Mouse (Mus musculus) layer of hippocampus, adult 2 months (tissue): ENCODE results near the gene Hyls1. TPM values are rescaled to one million over a fixed set of nuclear protein-coding genes. Genes with fewer than 3 reads are reported as not detected.
A peak's percentile ranks its signal among the peaks of the same experiment; 100 is the strongest.

Source experiments
- DNase-seq, 2 experiments: peaks; one replicate each; pipeline ENCODE4 v3.0.0; 2022; ENCODE audit warnings: low spot score in 2 of 2
- H3K27ac ChIP-seq: fragments of 200-600 bp; 2 replicates; pipeline ENCODE4 v1.8.1; 2022
- H3K4me3 ChIP-seq: fragments of 200-600 bp; 2 replicates; pipeline ENCODE4 v1.8.1; 2022; ENCODE audit warnings: mild to moderate bottlenecking
- CTCF ChIP-seq: fragments of 200-600 bp; conservative IDR thresholded peaks from 2 replicates; pipeline ENCODE4 v1.8.1; 2022; ENCODE audit warnings: antibody characterized with exemption, mild to moderate bottlenecking, moderate library complexity
- total RNA-seq, 2 experiments: library from RNA; stranded (reverse); gene quantifications; 2 replicates each; pipeline ENCODE4 v1.2.3; 2021

Hyls1 gene
- total RNA-seq, 2 experiments from 2014 or later = 13.0 to 15.8 TPM

DNA sequence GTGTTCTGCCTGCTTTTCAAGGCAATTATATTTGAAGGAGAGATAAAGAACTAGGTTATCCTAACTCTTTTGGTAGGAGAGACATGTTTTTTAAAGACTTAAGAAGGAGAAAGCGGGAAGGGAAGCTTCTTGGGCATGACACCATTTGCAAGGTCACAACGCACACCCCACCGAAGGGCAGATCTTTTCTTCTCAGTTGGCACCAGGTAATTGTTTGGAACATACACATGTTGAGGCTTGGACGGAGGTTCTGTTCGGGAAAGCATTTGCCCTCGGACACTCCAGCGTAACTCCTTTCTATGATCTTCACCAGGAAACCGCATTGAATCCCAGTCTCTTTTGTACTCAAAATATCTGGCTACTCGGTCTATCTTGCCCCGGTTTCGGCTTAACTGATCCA lies 9.1 kb downstream of the Hyls1 start:
- no peak overlapping the region for H3K27ac ChIP-seq
- no peak for DNase-seq
- TF ChIP-seq CTCF = no peak

DNA sequence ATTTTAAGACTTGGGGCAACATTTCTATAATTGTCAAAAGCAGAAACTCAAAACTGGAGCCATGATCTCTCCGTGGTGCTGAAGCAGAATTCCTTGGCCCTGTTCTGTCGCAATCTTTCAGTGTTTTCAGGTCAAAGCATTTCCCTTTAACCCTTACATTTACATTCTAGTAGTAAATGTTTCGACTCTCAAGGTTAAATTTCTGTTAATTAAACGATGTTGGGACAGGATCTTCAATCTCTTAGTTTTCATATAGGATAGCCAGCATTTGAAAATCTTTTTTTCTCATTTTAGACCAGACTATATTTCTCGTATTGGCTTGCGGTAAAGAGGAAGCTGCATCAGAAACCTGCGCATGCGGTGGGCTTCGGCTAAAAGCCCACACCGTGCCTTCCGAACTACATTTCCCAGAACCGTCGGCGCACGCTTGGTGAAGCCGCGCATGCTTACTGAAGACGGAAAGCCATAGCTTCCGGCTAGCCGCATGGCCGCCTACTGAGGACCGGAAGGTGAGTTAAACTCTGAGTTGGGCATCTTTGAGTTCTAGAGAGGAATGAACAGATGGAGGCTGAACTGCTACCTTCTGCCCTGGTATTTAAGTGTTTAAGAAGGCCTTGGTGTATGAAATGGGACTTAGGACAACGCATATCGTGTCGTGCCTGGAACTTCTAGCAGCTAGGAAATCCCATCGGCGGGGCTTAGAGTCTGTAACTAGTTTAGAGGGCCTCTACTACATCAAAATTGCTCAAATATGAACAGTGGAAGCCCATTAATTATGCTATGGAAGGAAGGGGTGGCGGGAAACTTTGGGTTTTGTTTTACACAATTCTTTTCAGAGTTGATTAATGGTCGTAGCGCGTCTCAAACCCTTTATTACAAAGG lies 10.9 kb downstream of the Hyls1 start:
- peak overlapping the region; percentile 93 for H3K27ac ChIP-seq
- TF ChIP-seq CTCF = no peak
- peak overlapping the region; percentile 74 for H3K4me3 ChIP-seq
- DNase-seq = peak; percentile 76 to 88

More for the DNA sequence above, 9.1 kb downstream of the Hyls1 start:
- no peak overlapping the region for H3K4me3 ChIP-seq

DNA sequence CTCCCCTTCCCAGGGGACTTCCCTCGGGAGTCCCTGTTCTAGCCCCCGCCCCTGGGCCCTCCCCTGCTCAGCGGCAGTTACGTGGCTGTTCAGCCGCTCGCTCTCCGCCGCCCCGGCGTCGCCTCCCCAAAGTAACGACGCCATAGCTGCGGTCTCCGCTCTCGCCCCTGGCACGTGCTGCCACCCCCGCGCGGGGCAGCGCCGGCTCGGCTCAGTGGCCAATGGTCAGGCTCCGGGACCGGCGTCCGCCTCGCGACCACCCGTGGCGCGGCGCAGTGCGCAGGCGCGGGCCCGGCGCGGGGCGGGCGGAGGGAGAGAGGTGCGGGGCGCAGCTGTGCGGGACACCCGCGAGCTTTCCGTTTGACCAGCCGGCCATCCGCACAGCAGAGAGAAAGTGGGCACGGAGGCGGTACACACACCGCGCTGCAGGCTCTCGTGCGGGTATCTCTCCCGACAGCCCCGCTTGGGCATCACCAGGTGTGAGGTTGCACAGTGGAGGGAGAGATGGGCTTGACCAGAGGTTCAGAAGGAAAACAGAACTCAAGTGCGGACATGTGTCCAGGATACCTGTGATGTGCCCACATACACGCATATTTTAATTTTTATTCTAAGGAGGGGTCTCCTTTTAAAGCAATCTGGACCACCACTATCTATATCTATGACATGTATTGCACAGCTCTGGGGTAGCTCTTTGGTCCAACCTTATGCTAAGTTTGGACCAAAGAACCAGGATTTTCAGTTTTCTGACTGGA lies 11.8 kb downstream of the Hyls1 start, which contains the start of the genes Ddx25 and Pus3:
TSS of gene Ddx25 (minus strand) at position 272 of the 752 bp plus-strand sequence.
TSS of gene Pus3 (plus strand) at position 339 of the 752 bp plus-strand sequence.
- no peak for TF ChIP-seq CTCF
- DNase-seq = peak; percentile 52 to 73
- Histone ChIP-seq H3K4me3 (peak within 1 kb of the TSS; percentile 74), H3K27ac (peak within 1 kb of the TSS; percentile 93)

DNA sequence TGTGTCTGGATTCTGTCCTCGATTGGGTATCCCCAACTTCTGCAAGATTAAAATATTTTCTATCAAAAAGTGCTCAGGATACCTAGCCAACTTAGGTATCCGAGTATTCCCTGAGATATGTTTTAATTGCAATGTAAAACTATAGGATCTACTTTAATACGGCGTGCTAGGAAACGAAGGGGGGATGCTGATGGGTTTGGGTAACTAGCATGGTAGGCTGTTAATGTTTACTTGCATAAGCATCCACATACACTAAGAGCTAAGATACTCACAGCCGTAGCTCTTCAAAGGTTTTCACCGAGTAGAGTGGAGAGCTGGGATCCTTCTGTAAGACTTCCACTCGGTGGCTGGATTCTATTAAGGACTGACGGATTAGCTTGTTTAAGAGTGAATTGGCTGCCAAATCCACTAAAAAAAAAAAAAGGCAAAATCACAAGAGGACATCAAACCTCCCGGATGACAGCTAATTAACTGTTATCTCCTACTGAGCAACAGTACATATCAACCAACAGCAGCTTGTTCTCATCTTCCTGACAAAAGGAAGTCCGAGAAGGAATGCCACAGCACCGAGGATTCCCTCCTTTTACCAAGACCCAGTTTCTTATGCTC lies 13.6 kb downstream of the Hyls1 start:
- no peak overlapping the region for H3K4me3 ChIP-seq
- H3K27ac ChIP-seq = no peak overlapping the region
- no peak for TF ChIP-seq CTCF
- DNase-seq = no peak

DNA sequence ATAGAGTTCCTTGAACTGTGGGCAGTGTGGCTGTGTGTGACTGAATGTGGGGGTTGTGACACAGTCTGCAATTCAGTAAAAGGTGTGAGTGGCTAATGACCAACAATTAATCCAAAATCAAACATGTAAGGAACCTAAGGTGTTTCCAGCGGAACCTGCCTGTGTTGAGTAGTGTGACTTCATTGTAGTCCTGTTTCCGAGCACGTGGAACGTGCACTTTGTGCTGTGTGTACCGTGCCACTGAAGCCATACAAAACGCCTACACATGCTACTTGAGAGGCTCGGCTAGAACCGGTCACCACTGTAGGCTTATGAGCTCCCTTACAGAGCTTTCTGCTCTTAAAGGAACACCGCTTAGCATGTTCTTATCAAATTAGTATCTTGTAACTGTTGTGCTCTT lies 21.7 kb downstream of the Hyls1 start:
- Histone ChIP-seq H3K27ac (no peak overlapping the region), H3K4me3 (no peak overlapping the region)
- DNase-seq = no peak
- no peak for TF ChIP-seq CTCF

DNA sequence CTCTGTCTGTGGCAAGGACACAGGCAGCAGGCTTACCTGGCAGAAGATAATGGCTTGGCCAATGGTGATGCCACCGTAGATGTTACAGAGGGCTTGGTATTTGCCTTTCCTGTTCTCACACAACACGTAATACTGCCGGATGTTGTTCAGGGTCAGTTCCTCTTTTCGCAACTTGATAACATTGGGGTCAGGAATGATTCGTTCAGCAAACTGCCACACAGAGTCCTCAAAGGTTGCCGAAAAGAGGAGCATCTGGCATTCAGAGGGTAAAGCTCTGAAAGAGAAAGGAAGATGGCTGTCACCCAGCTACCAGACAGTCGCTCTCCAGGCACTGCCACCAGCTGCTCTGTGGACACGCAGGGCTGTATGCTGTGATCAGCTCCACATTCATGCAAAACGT lies 23.5 kb downstream of the Hyls1 start:
- H3K27ac ChIP-seq = no peak overlapping the region
- TF ChIP-seq CTCF = no peak
- H3K4me3 ChIP-seq = no peak overlapping the region
- no peak for DNase-seq

DNA sequence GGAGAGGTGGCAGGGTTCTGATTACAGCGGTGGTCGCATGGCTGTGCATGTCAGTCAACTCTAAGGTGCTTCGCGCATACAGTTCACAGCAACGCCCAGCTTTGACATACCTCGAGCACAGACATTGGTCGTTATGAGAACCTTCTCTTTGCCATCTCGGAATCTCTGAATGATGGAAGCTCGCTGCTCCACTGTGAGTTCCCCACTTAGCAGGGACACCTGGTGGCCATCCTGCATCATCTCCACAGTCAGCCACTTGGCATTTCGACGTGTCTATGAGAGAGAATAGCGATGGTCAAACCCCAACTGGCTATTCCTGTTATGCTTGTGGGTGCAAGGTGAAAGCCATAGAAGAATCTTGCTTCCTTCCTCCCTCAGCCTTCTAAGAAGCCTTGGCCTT lies 24.5 kb downstream of the Hyls1 start:
- no peak overlapping the region for H3K4me3 ChIP-seq
- peak; percentile 59 for TF ChIP-seq CTCF
- no peak for DNase-seq
- no peak overlapping the region for H3K27ac ChIP-seq

DNA sequence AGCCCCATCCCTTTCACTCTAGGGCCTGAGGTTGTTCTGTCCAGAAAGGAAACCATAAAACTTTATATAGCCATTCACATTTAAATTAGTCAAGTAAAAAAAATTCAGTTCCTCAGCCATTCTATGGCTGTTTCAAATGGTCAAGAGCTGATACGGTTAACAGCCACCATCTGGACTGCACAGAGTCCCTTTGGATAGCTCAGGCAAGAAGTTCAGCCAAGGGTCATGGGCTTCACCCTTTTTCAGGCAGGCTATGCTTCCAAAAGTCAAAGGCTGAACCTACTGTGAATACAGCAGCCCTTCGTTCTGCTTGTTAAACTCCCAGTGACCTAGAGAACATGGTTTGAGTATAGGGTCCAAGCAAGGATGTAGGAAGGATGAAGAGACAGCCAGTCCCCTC lies 25.5 kb downstream of the Hyls1 start:
- Histone ChIP-seq H3K27ac (no peak overlapping the region), H3K4me3 (no peak overlapping the region)
- TF ChIP-seq CTCF = no peak
- no peak for DNase-seq

DNA sequence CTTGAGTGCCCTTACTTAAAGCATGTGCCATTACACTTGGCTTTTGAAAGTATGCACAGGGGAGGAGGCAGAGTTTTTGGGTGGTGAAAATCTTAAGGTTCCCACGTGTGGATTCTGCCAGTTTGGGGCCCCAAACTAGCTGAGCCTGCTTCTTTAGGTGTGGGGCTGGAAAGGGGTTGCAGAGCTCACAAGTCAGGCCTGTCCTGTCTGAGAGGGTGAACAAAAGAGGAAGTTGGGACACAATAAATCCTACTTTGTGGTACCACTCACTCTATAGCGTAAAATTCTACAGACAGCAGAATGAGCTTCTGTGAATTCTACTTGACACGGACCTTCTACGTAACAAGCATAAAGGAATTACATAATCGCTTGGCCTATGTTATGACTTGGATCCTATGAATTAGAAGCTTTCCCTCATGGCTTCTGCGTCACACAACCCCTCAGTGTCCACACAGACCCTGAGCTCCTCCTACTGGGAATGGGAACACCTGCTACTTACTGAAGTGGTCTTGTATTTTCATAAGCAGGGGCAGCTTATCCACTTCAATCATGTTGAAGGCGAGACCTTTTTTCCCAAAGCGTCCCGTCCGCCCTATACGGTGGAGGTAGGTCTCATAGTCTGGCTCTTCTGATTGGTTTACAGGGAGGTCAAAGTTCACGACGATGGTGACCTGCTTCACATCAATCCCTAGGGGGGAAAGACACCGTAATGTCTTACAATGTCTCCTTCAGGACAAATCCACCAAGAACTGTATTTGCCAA lies 26.9 kb downstream of the Hyls1 start:
- Histone ChIP-seq H3K4me3 (no peak overlapping the region), H3K27ac (no peak overlapping the region)
- TF ChIP-seq CTCF = no peak
- no peak for DNase-seq

DNA sequence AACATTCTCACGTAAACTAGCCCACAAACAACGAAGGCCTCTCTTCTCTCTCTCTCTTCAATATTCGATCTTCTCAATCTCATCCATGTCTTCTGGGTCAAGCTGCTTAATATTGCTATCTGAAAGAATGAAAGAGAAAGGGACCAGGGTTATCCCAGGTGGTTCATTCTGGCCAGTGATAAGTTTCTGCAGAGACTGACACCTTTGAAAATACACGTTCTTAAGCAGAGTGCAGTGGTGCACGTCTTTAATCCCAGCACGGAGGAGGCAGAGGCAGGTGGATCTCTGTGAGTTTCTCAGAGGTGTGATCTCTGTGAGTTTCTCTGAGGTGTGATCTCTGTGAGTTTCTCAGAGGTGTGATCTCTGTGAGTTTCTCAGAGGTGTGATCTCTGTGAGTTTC lies 28.3 kb downstream of the Hyls1 start:
- H3K4me3 ChIP-seq = no peak overlapping the region
- no peak for TF ChIP-seq CTCF
- DNase-seq = no peak
- H3K27ac ChIP-seq = no peak overlapping the region

DNA sequence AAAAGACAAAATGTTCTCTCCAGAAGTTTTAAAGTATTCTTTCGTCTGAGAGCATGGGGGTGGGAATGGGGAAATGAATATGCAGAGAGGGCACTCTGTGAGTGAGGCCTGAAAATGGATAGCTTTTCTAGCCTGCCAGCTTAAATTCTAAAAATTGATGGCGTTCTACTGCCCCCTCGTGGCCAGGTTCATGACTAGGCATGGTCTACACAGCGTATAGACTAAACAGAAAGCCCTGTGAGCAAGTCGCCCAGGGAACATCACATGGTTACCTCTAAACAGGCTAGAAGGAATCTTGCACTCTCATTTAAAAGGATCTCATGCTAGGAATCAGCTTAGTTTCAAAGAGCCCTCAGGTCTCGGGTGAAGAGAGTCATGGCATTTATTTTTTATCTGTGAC lies 28.7 kb downstream of the Hyls1 start:
- no peak overlapping the region for H3K4me3 ChIP-seq
- no peak overlapping the region for H3K27ac ChIP-seq
- peak; percentile 90 for TF ChIP-seq CTCF
- peak; percentile 75 to 89 for DNase-seq

DNA sequence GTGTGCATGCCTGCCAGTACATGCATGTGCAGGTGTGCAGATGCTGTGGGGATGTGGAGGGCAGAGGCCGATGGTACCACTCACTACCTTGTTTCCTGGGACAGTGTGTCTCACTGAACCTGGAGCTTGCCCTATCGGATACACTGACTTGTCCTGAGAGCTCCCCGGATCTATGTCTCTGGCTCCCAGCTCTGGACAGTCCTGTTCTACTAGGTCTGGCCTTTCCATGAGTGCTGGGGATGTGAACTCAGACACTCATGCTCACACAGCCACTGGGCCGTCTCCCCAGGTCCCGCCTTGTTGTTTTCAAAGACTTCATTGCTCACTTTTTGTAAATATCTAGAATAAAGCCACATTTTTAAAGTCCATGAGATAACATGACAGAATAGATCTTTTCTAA lies 29.2 kb downstream of the Hyls1 start:
- DNase-seq = no peak
- TF ChIP-seq CTCF = no peak
- no peak overlapping the region for H3K4me3 ChIP-seq
- H3K27ac ChIP-seq = no peak overlapping the region
